9 mouse cellular contexts compared by ENCODE assay signal in genomic region chr3:79161834-79162401, GRCm38 (mm10).
A peak's percentile ranks its signal among the peaks of the same experiment; 100 is the strongest.
DNase-seq lines count a peak whose midpoint lies in the region; ATAC-seq and TF ChIP-seq lines count a peak whose summit lies in the region.
"Had no signal": no experiment of that assay in that cellular context is flagged by ENCODE, and none has a peak within 500 bp of the region (broad histone marks: within the 10 kb centered on the region; RNA-seq: fewer than 3 reads in every experiment).

No protein-coding gene starts in this region.

- peak overlapping the region; percentile 63 for H3K9ac ChIP-seq in midbrain, embryonic 16.5 days (ENCODE audit: low read depth, low read length)

- H3K27ac ChIP-seq in layer of hippocampus, adult 2 months = peak overlapping the region; percentile 96
- peak overlapping the region; percentile 94 for H3K27ac ChIP-seq in cortical plate, adult 2 months (ENCODE audit: insufficient read depth, low read length)
- H3K27ac ChIP-seq in hindbrain, embryonic 10.5 days = peak overlapping the region; percentile 25; the same call in 1 of the 2 replicates
- H3K27ac ChIP-seq in midbrain, embryonic 16.5 days (ENCODE audit: low read length) = peak overlapping the region; percentile 84

- H3K4me3 ChIP-seq in layer of hippocampus, adult 2 months = peak overlapping the region; percentile 49
- H3K4me3 ChIP-seq in cortical plate, adult 2 months (ENCODE audit: insufficient read depth, low read length) = peak overlapping the region; percentile 27
- no peak overlapping the region for H3K4me3 ChIP-seq in hindbrain, embryonic 10.5 days
- H3K4me3 ChIP-seq in midbrain, embryonic 16.5 days (ENCODE audit: low read depth, low read length) = peak overlapping the region; percentile 17

- TF ChIP-seq POLR2A in cortical plate, adult 2 months (IDR thresholded peaks at IDR 0.05; ENCODE audit: extremely low read depth, insufficient read depth, low read length) = no peak

- H3K27me3 ChIP-seq in hindbrain, embryonic 10.5 days (ENCODE audit: insufficient read depth, poor library complexity, severe bottlenecking) = no peaks in the 10 kb centered on the region
- no peaks in the 10 kb centered on the region for H3K27me3 ChIP-seq in midbrain, embryonic 16.5 days (ENCODE audit: control insufficient read depth, insufficient read depth, low read depth, low read length)

- ATAC-seq in midbrain, embryonic 16.5 days = peak; percentile 73
- no peak for ATAC-seq in erythroid progenitor cell, adult 5-6 weeks (replicated peaks; ENCODE audit: low FRiP score, poor library complexity, severe bottlenecking)

- peak in 1 of 2 experiments; percentile 9 for DNase-seq in layer of hippocampus, adult 2 months (ENCODE audit: low spot score in 2 of 2)
- DNase-seq in layer of hippocampus, postnatal 36 days = no peak
- DNase-seq in hindbrain, embryonic 10.5 days (ENCODE audit: low spot score) = no peak
- no peak for DNase-seq in retina, embryonic 14.5 days (ENCODE audit: low spot score)
- no peak for DNase-seq in right cerebral cortex, adult 18-20 months
- DNase-seq: kidney, postnatal 10 days had no signal

- no peak for TF ChIP-seq CTCF in layer of hippocampus, adult 2 months (conservative IDR thresholded peaks at IDR 0.05)
- no peak for TF ChIP-seq CTCF in cortical plate, adult 2 months (IDR thresholded peaks at IDR 0.05; ENCODE audit: extremely low read depth, insufficient read depth, low read length)

- 72% methylated on average over 6 of the region's 6 CpGs for WGBS in hindbrain, embryonic 10.5 days
- WGBS in midbrain, embryonic 16.5 days = 40% methylated on average over 6 of the region's 6 CpGs

- no peaks in the 10 kb centered on the region for H3K36me3 ChIP-seq in hindbrain, embryonic 10.5 days
- no peaks in the 10 kb centered on the region for H3K36me3 ChIP-seq in midbrain, embryonic 16.5 days (ENCODE audit: control insufficient read depth, insufficient read depth, low read length)

- H3K9me3 ChIP-seq in hindbrain, embryonic 10.5 days = no peaks in the 10 kb centered on the region
- H3K9me3 ChIP-seq in midbrain, embryonic 16.5 days (replicated peaks; ENCODE audit: control insufficient read depth, low read length, poor library complexity, severe bottlenecking) = no peaks in the 10 kb centered on the region

- H3K4me2 ChIP-seq in midbrain, embryonic 16.5 days (ENCODE audit: low read length) = peak overlapping the region; percentile 48

- H3K4me1 ChIP-seq in cortical plate, adult 2 months (ENCODE audit: control insufficient read depth, insufficient read depth, low read length) = peaks cover 12% of the 10 kb centered on the region; the same call in 1 of the 2 replicates
- peaks cover 14% of the 10 kb centered on the region for H3K4me1 ChIP-seq in hindbrain, embryonic 10.5 days (replicated peaks)
- peaks cover 18% of the 10 kb centered on the region for H3K4me1 ChIP-seq in midbrain, embryonic 16.5 days (ENCODE audit: control insufficient read depth, insufficient read depth, low read length)

Comparison
In these comparisons a context has a peak if more than half of its experiments do, and no peak if none do; other contexts are left out.
1. H3K27ac ChIP-seq: peak in every context shown above with its lines; median percentile 96 in layer of hippocampus, adult 2 months; 94 in cortical plate, adult 2 months; 84 in midbrain, embryonic 16.5 days; 25 in hindbrain, embryonic 10.5 days.